Mouse (Mus musculus): ENCODE data around the gene Acp5. TPM values are rescaled to one million over a fixed set of nuclear protein-coding genes. Genes with fewer than 3 reads are reported as not detected.

The Acp5 gene
- polyA plus RNA-seq, 1 experiment from 2014 or later, result 0.66 TPM

- no peaks in the 10 kb centered on the region for H3K27me3 ChIP-seq (replicated peaks)
- H3K27ac ChIP-seq, result peak within 1 kb of the TSS; percentile 78
- ATAC-seq (replicated peaks), result peak; percentile 99
- H3K9ac ChIP-seq, result peak within 1 kb of the TSS; percentile 62
- H3K9me3 ChIP-seq, result no peaks in the 10 kb centered on the region
- no peaks in the 10 kb centered on the region for H3K36me3 ChIP-seq (replicated peaks)
- H3K4me2 ChIP-seq, result peak within 1 kb of the TSS; percentile 65
- peak within 1 kb of the TSS; percentile 76 for H3K4me3 ChIP-seq
- WGBS, result under 1% methylated on average over 48 of the region's 48 CpGs
- H3K4me1 ChIP-seq, result peaks cover 20% of the 10 kb centered on the region
Measured at GRCm38 (mm10) chr9:22085022-22085834, 50.3 kb downstream of the Acp5 start, which contains the start of gene Ecsit. Gene Ecsit (minus strand): TSS chr9:22085438.

GRCm38 (mm10) chr9:22084667-22085021 lies 50.9 kb downstream of the Acp5 start:
- peak overlapping the region; percentile 78 for H3K27ac ChIP-seq
- H3K9ac ChIP-seq, result peak overlapping the region; percentile 62
- no peak for ATAC-seq (replicated peaks)
- WGBS, result 33% methylated on average over 4 of the region's 4 CpGs
- H3K9me3 ChIP-seq, result no peaks in the 10 kb centered on the region
- no peaks in the 10 kb centered on the region for H3K36me3 ChIP-seq (replicated peaks)
- peak overlapping the region; percentile 65 for H3K4me2 ChIP-seq
- no peaks in the 10 kb centered on the region for H3K27me3 ChIP-seq (replicated peaks)
- peak overlapping the region; percentile 76 for H3K4me3 ChIP-seq
- H3K4me1 ChIP-seq, result peaks cover 20% of the 10 kb centered on the region

Small RNAs within 50 kb of the gene (microRNA-seq; reads per million reads assigned to microRNA genes)
- gene Mir7084, result not detected

Other genes with a start within 250 kb of the Acp5 start
- 15.4 and 15.5 TPM in 2 replicates for gene Rab3d, start 217.5 kb downstream of the Acp5 start, polyA plus RNA-seq (2015; fragmentation: Nextera tagmentation; extraction: Ambion mirVana)
- gene Ccdc159, start 208.2 kb downstream of the Acp5 start, polyA plus RNA-seq (2015; fragmentation: Nextera tagmentation; extraction: Ambion mirVana), result 13.4 and 14.1 TPM in 2 replicates
- 49.3 and 52.4 TPM in 2 replicates for gene Tmem205, start 208.2 kb downstream of the Acp5 start, polyA plus RNA-seq (2015; fragmentation: Nextera tagmentation; extraction: Ambion mirVana)
- 116 and 120 TPM in 2 replicates for gene Plppr2, start 198.7 kb downstream of the Acp5 start, polyA plus RNA-seq (2015; fragmentation: Nextera tagmentation; extraction: Ambion mirVana)
- gene Swsap1, start 180.0 kb downstream of the Acp5 start, polyA plus RNA-seq (2015; fragmentation: Nextera tagmentation; extraction: Ambion mirVana), result 10.5 TPM in 2 replicates
- 1.6 and 1.9 TPM in 2 replicates for gene Epor, start 172.2 kb downstream of the Acp5 start, polyA plus RNA-seq (2015; fragmentation: Nextera tagmentation; extraction: Ambion mirVana)
- gene Rgl3, start 146.3 kb downstream of the Acp5 start, polyA plus RNA-seq (2015; fragmentation: Nextera tagmentation; extraction: Ambion mirVana), result 1.1 and 1.8 TPM in 2 replicates
- 4.8 and 6.4 TPM in 2 replicates for gene Ccdc151, start 133.1 kb downstream of the Acp5 start, polyA plus RNA-seq (2015; fragmentation: Nextera tagmentation; extraction: Ambion mirVana)
- 94.6 and 103 TPM in 2 replicates for gene Prkcsh, start 132.9 kb downstream of the Acp5 start, polyA plus RNA-seq (2015; fragmentation: Nextera tagmentation; extraction: Ambion mirVana)
- 110 and 113 TPM in 2 replicates for gene Elavl3, start 83.7 kb downstream of the Acp5 start, polyA plus RNA-seq (2015; fragmentation: Nextera tagmentation; extraction: Ambion mirVana)
- gene Gm49318, start 64.5 kb downstream of the Acp5 start, polyA plus RNA-seq (2015; fragmentation: Nextera tagmentation; extraction: Ambion mirVana), result not detected in 2 replicates
- 21.7 and 22.5 TPM in 2 replicates for gene Zfp653, start 64.3 kb downstream of the Acp5 start, polyA plus RNA-seq (2015; fragmentation: Nextera tagmentation; extraction: Ambion mirVana)
- gene Ecsit, start 50.3 kb downstream of the Acp5 start, polyA plus RNA-seq (2015; fragmentation: Nextera tagmentation; extraction: Ambion mirVana), result 58.8 and 59.4 TPM in 2 replicates
- gene Cnn1, start 36.5 kb downstream of the Acp5 start, polyA plus RNA-seq (2015; fragmentation: Nextera tagmentation; extraction: Ambion mirVana), result 1.9 and 2.4 TPM in 2 replicates
- 181 and 198 TPM in 2 replicates for gene Elof1, start 18.5 kb downstream of the Acp5 start, polyA plus RNA-seq (2015; fragmentation: Nextera tagmentation; extraction: Ambion mirVana)
- gene Pigyl, start 21.1 kb upstream of the Acp5 start, polyA plus RNA-seq (2015; fragmentation: Nextera tagmentation; extraction: Ambion mirVana), result 84.2 and 85.7 TPM in 2 replicates
- 0.41 and 0.48 TPM in 2 replicates for gene Zfp872, start 52.4 kb upstream of the Acp5 start, polyA plus RNA-seq (2015; fragmentation: Nextera tagmentation; extraction: Ambion mirVana)
- 10.3 and 11.4 TPM in 2 replicates for gene Zfp809, start 90.0 kb upstream of the Acp5 start, polyA plus RNA-seq (2015; fragmentation: Nextera tagmentation; extraction: Ambion mirVana)
- gene Zfp599, start 124.2 kb upstream of the Acp5 start, polyA plus RNA-seq (2015; fragmentation: Nextera tagmentation; extraction: Ambion mirVana), result 11.4 and 13.2 TPM in 2 replicates
- 32.4 and 39.2 TPM in 2 replicates for gene Zfp810, start 171.9 kb upstream of the Acp5 start, polyA plus RNA-seq (2015; fragmentation: Nextera tagmentation; extraction: Ambion mirVana)

Measured in midbrain, embryonic 15.5 days (tissue).